Mouse (Mus musculus) common myeloid progenitor, adult 5-6 weeks (primary cell): ENCODE measurements around the gene Adamts3. TPM values are rescaled to one million over a fixed set of nuclear protein-coding genes. Genes with fewer than 3 reads are reported as not detected.
A peak's percentile ranks its signal among the peaks of the same experiment; 100 is the strongest.

Experiments used
- ATAC-seq: replicated peaks from 2 replicates; pipeline ENCODE4 v1.8.0; 2016; ENCODE audit warnings: low read depth, mild to moderate bottlenecking, moderate TSS enrichment, inconsistent platforms; ENCODE audit not compliant: poor library complexity, severe bottlenecking
- total RNA-seq: library from RNA; stranded (forward); fragments of 200-1000, 187-1606 nt; gene quantifications from 2 replicates; pipeline ENCODE4 v1.2.3, GENCODE M21; 2017

The Adamts3 gene
- 13.4 and 15.6 TPM in 2 replicates for total RNA-seq

DNA sequence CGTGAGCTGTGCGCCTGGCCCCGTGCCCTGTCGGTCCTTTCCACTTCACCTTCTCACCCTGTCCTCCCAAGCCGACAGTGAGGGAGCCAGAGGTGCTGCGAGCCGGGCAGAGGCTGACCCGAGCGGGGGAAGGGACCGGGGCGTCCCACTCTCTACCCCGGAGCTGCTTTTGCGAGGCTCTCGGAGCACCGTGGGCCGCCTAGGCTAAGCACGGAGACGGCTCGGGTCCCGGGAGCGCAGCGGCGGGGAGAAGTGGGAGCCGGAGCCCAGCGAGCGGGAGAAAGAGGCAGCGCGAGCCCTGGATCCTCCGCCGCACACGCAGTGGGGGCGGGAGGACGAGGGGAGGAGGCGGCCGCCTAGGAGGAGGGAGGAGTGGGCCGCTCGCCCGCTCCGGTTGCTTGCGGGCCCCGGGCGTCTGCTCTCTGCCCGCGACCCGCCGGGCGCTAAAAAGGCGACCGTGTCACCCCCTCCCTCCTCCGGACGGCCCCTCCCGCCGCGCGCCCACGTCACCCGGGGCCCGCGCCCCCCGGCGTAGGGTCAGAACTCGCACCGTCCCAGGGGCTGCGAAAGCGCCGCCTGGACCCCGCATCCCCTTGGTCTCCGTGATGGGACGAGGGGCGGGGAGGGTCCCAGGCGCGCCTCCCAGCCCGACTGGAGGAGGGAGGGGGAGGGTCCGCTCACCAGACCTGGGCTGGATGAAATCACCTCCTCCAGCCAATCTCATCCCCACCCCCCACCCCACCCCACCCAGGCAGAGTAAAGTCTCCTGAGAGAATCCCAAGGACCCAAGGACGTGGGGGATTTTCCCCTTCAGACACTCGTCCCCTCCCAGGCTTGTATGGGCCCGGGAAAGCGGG, at the start of gene Adamts3:
TSS of gene Adamts3 (minus strand) at position 284 of the 857 bp plus-strand sequence.
- ATAC-seq = peak; percentile 49

DNA sequence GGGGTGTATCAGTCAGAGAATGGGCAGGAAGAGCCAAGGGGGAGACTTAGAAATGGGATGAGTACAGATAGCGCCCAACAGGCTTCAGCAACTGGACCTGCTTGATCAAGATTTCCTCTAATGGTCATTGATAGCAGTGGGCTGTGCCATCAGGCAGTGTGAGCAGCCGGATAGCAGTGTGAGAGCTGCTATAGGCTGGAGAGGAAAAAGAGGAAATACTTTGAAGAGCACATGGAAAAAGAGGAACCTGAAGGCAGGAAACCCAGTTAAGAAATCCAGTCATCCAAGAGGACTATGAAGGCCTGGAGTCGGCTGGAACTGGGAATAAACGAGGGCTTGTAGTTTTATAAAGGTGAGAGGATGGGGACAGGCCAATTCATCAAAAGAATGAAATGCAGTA, 48.4 kb upstream of the Adamts3 start:
- peak; percentile 95 for ATAC-seq

DNA sequence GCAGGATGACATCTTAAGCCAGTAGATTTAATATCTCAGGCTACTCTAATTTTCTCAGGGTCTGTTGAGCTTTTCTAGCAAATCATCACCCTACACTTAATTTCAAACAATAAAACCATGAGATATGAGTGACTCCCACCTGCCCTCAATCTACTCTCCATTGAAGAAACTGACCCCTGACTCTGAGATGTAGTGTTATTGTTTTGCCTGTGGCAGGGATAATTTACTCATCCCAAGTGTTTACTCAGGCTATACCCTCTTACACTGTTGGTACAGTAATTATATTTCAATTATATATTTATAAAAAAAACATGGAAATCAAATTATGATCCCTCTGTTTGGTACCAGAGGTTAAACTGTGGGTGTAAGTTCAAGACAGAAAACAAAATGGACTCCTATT, 29.2 kb upstream of the Adamts3 start:
- ATAC-seq = no peak

DNA sequence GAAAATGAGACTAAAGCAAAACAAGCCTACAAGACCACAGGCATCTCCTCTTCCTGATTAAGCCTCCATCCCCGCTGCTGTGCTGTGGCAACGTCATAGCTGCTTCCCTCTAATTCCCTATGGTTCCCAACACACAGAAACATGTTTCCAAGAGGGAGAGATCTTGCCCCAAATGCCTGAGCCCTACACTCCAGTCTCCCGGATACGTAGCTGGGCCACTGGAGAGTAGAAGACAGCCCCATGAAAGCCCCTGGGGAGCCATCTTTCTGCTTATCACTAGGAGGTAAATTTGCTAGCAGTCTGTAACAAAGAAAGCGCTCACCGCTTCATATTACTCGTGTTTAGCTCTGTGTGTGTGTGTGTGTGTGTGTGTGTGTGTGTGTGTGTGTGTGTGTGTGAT, 28.8 kb upstream of the Adamts3 start:
- no peak for ATAC-seq

- ATAC-seq = no peak
Observed at GRCm38 (mm10) chr5:89911508-89911907, 28.4 kb upstream of the Adamts3 start.

DNA sequence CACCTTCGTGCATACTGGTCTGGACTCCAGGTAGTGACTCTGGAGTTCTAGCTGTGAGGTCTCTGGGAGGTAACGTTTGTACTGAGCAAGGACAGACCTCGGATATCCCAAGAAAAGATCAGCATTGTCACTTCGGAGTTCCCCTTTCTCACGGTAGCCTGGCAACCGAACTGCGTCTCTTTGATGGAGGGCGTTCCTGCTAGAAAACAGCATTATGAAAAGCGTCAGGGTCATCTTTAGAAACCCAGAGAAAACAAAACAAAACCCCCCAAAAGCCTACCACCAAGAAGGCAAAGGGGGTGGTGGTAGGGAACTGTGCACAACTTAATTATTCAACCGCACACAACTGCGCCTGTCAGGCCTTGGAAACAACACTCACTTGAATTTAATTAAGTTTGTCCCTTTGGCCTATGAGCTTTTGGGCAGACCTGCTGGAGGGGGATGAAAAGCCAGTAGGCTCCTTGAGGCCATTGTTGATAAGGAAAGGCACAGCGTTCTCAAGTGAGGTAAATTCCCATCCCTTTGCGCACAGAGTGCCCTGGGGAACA, 23.8 kb upstream of the Adamts3 start:
- no peak for ATAC-seq

- ATAC-seq = no peak
Observed at GRCm38 (mm10) chr5:89901026-89901425, 17.9 kb upstream of the Adamts3 start.

- ATAC-seq = peak; percentile 95
Observed at GRCm38 (mm10) chr5:89897495-89897894, 14.4 kb upstream of the Adamts3 start.

DNA sequence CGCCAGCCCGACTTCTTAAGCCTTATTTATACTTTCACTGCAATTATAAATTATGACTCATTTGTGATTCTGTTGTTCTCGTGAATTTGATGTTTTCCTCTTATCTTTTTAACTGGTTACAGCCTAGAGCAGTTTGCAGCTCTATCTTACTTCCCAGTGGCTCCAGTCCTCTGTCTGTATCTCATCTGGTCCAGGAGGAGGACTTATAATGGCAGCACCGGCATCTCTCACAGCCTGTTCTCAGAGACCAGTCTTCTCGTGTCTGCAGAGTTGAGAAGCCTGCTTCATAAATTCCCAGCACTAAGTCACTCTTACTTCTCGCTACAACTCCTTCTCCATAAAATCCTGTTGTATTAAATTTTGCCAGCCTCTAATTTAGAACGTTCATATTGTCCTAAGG, 12.4 kb upstream of the Adamts3 start:
- ATAC-seq = no peak

- ATAC-seq = no peak
Observed at GRCm38 (mm10) chr5:89884991-89885390, 1.9 kb upstream of the Adamts3 start.

DNA sequence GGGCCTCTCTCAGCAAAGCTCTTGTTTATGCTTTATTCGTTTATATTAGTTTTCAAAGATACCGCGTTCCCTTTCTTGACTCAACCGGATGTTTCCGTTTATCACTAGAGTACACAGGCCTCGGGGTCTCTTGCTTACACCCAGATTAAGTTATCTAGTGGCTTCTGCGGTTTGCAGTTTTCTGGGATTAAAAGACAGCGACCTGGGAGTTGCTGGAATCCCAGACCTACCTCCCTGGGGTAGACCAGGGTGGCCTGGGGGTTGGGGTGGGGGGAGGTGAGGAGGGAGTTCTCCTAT, 722 bp upstream of the Adamts3 start:
- peak; percentile 21 for ATAC-seq

GRCm38 (mm10) chr5:89882091-89882734, 921 bp downstream of the Adamts3 start:
- ATAC-seq = peak; percentile 85

- no peak for ATAC-seq
Observed at GRCm38 (mm10) chr5:89881425-89881824, 1.7 kb downstream of the Adamts3 start.

- ATAC-seq = no peak
Observed at GRCm38 (mm10) chr5:89878866-89879392, 4.2 kb downstream of the Adamts3 start.

DNA sequence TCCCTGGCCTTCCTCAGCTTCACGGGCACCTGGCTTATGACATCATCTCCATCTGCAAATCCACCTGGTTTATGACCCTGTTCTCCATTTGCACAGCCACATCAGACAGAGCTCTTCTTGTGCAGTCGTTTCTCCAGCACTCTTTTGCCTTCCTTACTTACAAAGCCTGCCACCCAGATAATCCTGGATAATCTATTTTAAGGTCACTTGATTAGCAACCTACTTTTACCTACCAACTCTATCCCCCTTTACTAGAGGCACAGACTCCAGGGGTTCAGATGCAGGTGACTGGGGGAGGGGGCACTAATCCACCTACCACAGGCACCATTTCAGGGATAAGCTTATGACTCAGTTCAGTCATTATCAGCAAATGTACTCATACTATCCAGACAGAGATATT, 10.5 kb downstream of the Adamts3 start:
- no peak for ATAC-seq

DNA sequence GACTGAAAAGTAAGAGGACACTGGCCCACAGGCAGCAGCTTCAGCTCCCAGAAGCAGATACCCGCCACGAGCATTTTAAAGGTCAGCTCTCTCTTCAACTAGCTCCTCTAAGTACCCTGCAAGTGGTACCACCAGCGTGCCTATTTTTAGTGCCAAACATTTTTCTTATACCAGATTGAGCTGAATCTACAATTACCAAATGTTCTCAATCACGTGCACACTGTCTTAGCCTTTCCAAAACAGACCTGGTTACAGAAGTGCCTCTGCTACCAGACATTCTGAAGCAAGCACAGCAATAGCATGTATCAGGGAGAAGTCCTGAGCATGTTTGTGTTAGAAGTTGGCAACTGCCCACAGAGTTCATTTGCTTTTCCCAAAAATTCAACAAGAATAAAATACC, 23.5 kb downstream of the Adamts3 start:
- ATAC-seq = no peak

- ATAC-seq = no peak
Observed at GRCm38 (mm10) chr5:89858837-89859236, 24.3 kb downstream of the Adamts3 start.

- ATAC-seq = no peak
Observed at GRCm38 (mm10) chr5:89846551-89846950, 36.6 kb downstream of the Adamts3 start.

- peak; percentile 93 for ATAC-seq
Observed at GRCm38 (mm10) chr5:89844354-89844753, 38.8 kb downstream of the Adamts3 start.

GRCm38 (mm10) chr5:89843478-89843877, 39.7 kb downstream of the Adamts3 start:
- peak; percentile 63 for ATAC-seq

GRCm38 (mm10) chr5:89839627-89840026, 43.5 kb downstream of the Adamts3 start:
- ATAC-seq = 0 out of 2 replicates have a peak, but pooled peaks have one; percentile 45
